Mouse (Mus musculus): ENCODE measurements at regions not wholly inside any gene's neighbourhood (a gene's known extent, or its start where the extent isn't known, plus 50 kb on each side); places are given as distances from the start of the nearest gene placed in this dataset.

GRCm38 (mm10) chr14:72848271-72848955, 138.6 kb upstream of the Fndc3a start:
- Histone ChIP-seq H3K4me3 (no peak overlapping the region), H3K4me2 (no peak overlapping the region), H3K27ac (no peak overlapping the region), H3K36me3 (no peaks in the 10 kb centered on the region), H3K4me1 (no peaks in the 10 kb centered on the region), H3K27me3 (no peaks in the 10 kb centered on the region), H3K9ac (no peak overlapping the region), H3K9me3 (no peaks in the 10 kb centered on the region)
- no peak for ATAC-seq (ENCODE audit: borderline replicate concordance, extremely low read depth, low FRiP score, low TSS enrichment)
- 76% methylated on average over 4 of the region's 4 CpGs for WGBS

GRCm38 (mm10) chr14:72847466-72847865, 137.7 kb upstream of the Fndc3a start:
- H3K4me1 ChIP-seq: no peaks in the 10 kb centered on the region
- 54% methylated on average over 7 of the region's 7 CpGs for WGBS
- H3K36me3 ChIP-seq: no peaks in the 10 kb centered on the region
- H3K4me3 ChIP-seq: no peak overlapping the region
- no peak overlapping the region for H3K27ac ChIP-seq
- no peaks in the 10 kb centered on the region for H3K9me3 ChIP-seq
- no peak for ATAC-seq (ENCODE audit: borderline replicate concordance, extremely low read depth, low FRiP score, low TSS enrichment)
- no peak overlapping the region for H3K9ac ChIP-seq
- H3K27me3 ChIP-seq: no peaks in the 10 kb centered on the region
- H3K4me2 ChIP-seq: no peak overlapping the region

GRCm38 (mm10) chr14:72845621-72846440, 136.0 kb upstream of the Fndc3a start:
- Histone ChIP-seq H3K4me2 (no peak overlapping the region), H3K9me3 (no peaks in the 10 kb centered on the region), H3K27me3 (no peaks in the 10 kb centered on the region), H3K36me3 (no peaks in the 10 kb centered on the region), H3K4me1 (no peaks in the 10 kb centered on the region), H3K9ac (no peak overlapping the region), H3K4me3 (no peak overlapping the region), H3K27ac (no peak overlapping the region)
- no peak for ATAC-seq (ENCODE audit: borderline replicate concordance, extremely low read depth, low FRiP score, low TSS enrichment)
- 80% methylated on average over 5 of the region's 5 CpGs for WGBS

- H3K27me3 ChIP-seq: no peaks in the 10 kb centered on the region
- H3K4me1 ChIP-seq: no peaks in the 10 kb centered on the region
- H3K27ac ChIP-seq: no peak overlapping the region
- no peak overlapping the region for H3K9ac ChIP-seq
- no peak overlapping the region for H3K4me2 ChIP-seq
- no peak overlapping the region for H3K4me3 ChIP-seq
- no peaks in the 10 kb centered on the region for H3K9me3 ChIP-seq
- no peak for ATAC-seq (ENCODE audit: borderline replicate concordance, extremely low read depth, low FRiP score, low TSS enrichment)
- WGBS: 45% methylated on average over 5 of the region's 5 CpGs
- H3K36me3 ChIP-seq: no peaks in the 10 kb centered on the region
Measured at GRCm38 (mm10) chr14:72844753-72845369, 135.1 kb upstream of the Fndc3a start.

GRCm38 (mm10) chr14:72841753-72842152, 131.9 kb upstream of the Fndc3a start:
- no peak overlapping the region for H3K27ac ChIP-seq
- no peaks in the 10 kb centered on the region for H3K27me3 ChIP-seq
- WGBS: 64% methylated on average over 1 of the region's 1 CpGs
- H3K9me3 ChIP-seq: no peaks in the 10 kb centered on the region
- ATAC-seq (ENCODE audit: borderline replicate concordance, extremely low read depth, low FRiP score, low TSS enrichment): no peak
- H3K36me3 ChIP-seq: no peaks in the 10 kb centered on the region
- no peak overlapping the region for H3K4me2 ChIP-seq
- no peak overlapping the region for H3K4me3 ChIP-seq
- H3K4me1 ChIP-seq: no peaks in the 10 kb centered on the region
- no peak overlapping the region for H3K9ac ChIP-seq

GRCm38 (mm10) chr14:72835158-72835557, 125.4 kb upstream of the Fndc3a start:
- Histone ChIP-seq H3K4me3 (no peak overlapping the region), H3K9me3 (no peaks in the 10 kb centered on the region), H3K9ac (no peak overlapping the region), H3K27me3 (no peaks in the 10 kb centered on the region), H3K4me2 (no peak overlapping the region), H3K27ac (no peak overlapping the region), H3K4me1 (no peaks in the 10 kb centered on the region), H3K36me3 (no peaks in the 10 kb centered on the region)
- ATAC-seq (ENCODE audit: borderline replicate concordance, extremely low read depth, low FRiP score, low TSS enrichment): no peak
- WGBS: 65% methylated on average over 4 of the region's 4 CpGs

GRCm38 (mm10) chr14:72829261-72829660, 119.5 kb upstream of the Fndc3a start:
- Histone ChIP-seq H3K27ac (peak overlapping the region; percentile 46; the same call in 1 of the 2 replicates), H3K4me2 (no peak overlapping the region), H3K4me3 (no peak overlapping the region), H3K27me3 (no peaks in the 10 kb centered on the region), H3K36me3 (no peaks in the 10 kb centered on the region), H3K9ac (no peak overlapping the region), H3K4me1 (0 out of 2 replicates have a peak, but pooled peaks cover 3% of the 10 kb centered on the region), H3K9me3 (no peaks in the 10 kb centered on the region)
- no peak for ATAC-seq (ENCODE audit: borderline replicate concordance, extremely low read depth, low FRiP score, low TSS enrichment)
- 30% methylated on average over 5 of the region's 5 CpGs for WGBS

- Histone ChIP-seq H3K4me3 (no peak overlapping the region), H3K36me3 (no peaks in the 10 kb centered on the region), H3K4me1 (0 out of 2 replicates have a peak, but pooled peaks cover 3% of the 10 kb centered on the region), H3K27ac (no peak overlapping the region), H3K4me2 (no peak overlapping the region), H3K9ac (no peak overlapping the region), H3K9me3 (no peaks in the 10 kb centered on the region), H3K27me3 (no peaks in the 10 kb centered on the region)
- whole genome bisulfite sequencing: 27% methylated on average over 4 of the region's 4 CpGs
- ATAC-seq (ENCODE audit: borderline replicate concordance, extremely low read depth, low FRiP score, low TSS enrichment): no peak
Measured at GRCm38 (mm10) chr14:72825549-72825948, 115.7 kb upstream of the Fndc3a start.

- Histone ChIP-seq H3K27me3 (no peaks in the 10 kb centered on the region), H3K9me3 (no peaks in the 10 kb centered on the region), H3K4me2 (no peak overlapping the region), H3K4me1 (no peaks in the 10 kb centered on the region), H3K9ac (no peak overlapping the region), H3K4me3 (no peak overlapping the region), H3K36me3 (no peaks in the 10 kb centered on the region), H3K27ac (no peak overlapping the region; the same call in 1 of the 2 replicates)
- 23% methylated on average over 3 of the region's 3 CpGs for WGBS
- ATAC-seq (ENCODE audit: borderline replicate concordance, extremely low read depth, low FRiP score, low TSS enrichment): no peak
Measured at GRCm38 (mm10) chr14:72822231-72822615, 112.4 kb upstream of the Fndc3a start.

- Histone ChIP-seq H3K4me1 (0 out of 2 replicates have a peak, but pooled peaks cover 4% of the 10 kb centered on the region), H3K4me2 (no peak overlapping the region), H3K9me3 (no peaks in the 10 kb centered on the region), H3K27ac (peak overlapping the region; percentile 37; the same call in 1 of the 2 replicates), H3K4me3 (no peak overlapping the region), H3K9ac (no peak overlapping the region), H3K36me3 (no peaks in the 10 kb centered on the region), H3K27me3 (no peaks in the 10 kb centered on the region)
- ATAC-seq (ENCODE audit: borderline replicate concordance, extremely low read depth, low FRiP score, low TSS enrichment): no peak
- 63% methylated on average over 13 of the region's 13 CpGs for WGBS
Measured at GRCm38 (mm10) chr14:72821517-72822230, 111.9 kb upstream of the Fndc3a start.

GRCm38 (mm10) chr14:72819037-72819436, 109.2 kb upstream of the Fndc3a start:
- H3K27me3 ChIP-seq: no peaks in the 10 kb centered on the region
- no peak overlapping the region for H3K27ac ChIP-seq
- no peak overlapping the region for H3K4me3 ChIP-seq
- 0 out of 2 replicates have a peak, but pooled peaks cover 8% of the 10 kb centered on the region for H3K4me1 ChIP-seq
- 93% methylated on average over 4 of the region's 4 CpGs for WGBS
- no peaks in the 10 kb centered on the region for H3K9me3 ChIP-seq
- no peak overlapping the region for H3K9ac ChIP-seq
- H3K4me2 ChIP-seq: no peak overlapping the region
- no peaks in the 10 kb centered on the region for H3K36me3 ChIP-seq
- no peak for ATAC-seq (ENCODE audit: borderline replicate concordance, extremely low read depth, low FRiP score, low TSS enrichment)

Data from lung, embryonic 15.5 days (tissue).